Mouse (Mus musculus): ENCODE results near the gene Kirrel3.

The Kirrel3 gene

DNA sequence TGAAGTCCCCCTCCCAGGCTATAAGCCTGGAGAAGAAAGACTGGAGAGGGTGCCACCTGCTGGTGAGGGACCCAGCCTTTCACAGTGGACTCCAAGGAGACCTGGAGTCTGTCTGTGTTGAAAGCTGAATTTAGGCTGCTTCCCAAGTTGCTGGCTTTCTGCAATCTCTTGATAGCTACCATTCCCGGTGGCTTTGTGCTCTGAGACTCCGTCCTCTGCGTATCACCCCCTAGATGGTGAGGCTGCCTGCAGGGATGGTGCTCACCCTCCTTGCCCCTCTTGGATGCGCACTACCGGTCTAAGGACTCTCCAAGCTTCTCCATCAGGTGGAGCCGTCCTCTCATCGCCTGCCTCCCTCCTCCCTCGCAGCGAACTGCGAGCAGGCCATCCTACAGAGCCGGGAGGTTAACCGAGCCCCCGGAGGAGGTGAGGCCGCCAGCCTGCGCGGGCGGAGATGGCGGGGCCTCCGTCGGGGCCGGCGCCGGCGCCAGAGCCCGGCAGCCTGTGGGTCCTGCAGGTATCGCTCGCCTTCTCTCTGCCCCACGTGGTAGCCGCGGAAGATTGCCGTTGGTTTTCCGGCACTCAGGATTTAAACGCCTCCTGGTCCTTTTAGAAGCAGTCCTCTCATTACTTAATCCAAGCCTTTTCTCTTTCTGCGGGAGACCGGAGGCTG lies at the start of gene Kirrel3:
TSS of gene Kirrel3 (plus strand) at position 136 of the 673 bp plus-strand sequence.
- peak; percentile 3 for DNase-seq

DNA sequence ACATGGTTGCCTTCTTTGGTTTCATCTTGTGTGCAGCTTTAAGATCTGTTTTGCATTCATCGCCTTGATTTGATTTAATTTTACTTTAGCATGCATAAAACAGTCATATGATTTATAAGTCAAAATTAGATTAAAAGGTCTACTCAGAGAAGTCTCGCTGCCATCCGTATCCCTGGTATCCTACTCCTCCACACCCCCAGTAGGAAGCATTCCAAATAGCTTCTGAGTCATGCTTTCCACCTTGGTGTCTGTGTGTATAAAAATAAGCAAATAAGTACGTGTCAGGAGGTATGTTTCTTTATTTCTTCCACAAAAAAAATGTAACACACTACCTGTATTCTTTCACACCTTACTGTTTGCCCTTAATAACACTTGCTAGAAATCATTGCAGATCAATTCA lies 45.0 kb upstream of the Kirrel3 start:
- no peak for DNase-seq

- no peak for DNase-seq
These were observed 41.7 kb upstream of the Kirrel3 start for GRCm38 (mm10) chr9:34443950-34444349.

DNA sequence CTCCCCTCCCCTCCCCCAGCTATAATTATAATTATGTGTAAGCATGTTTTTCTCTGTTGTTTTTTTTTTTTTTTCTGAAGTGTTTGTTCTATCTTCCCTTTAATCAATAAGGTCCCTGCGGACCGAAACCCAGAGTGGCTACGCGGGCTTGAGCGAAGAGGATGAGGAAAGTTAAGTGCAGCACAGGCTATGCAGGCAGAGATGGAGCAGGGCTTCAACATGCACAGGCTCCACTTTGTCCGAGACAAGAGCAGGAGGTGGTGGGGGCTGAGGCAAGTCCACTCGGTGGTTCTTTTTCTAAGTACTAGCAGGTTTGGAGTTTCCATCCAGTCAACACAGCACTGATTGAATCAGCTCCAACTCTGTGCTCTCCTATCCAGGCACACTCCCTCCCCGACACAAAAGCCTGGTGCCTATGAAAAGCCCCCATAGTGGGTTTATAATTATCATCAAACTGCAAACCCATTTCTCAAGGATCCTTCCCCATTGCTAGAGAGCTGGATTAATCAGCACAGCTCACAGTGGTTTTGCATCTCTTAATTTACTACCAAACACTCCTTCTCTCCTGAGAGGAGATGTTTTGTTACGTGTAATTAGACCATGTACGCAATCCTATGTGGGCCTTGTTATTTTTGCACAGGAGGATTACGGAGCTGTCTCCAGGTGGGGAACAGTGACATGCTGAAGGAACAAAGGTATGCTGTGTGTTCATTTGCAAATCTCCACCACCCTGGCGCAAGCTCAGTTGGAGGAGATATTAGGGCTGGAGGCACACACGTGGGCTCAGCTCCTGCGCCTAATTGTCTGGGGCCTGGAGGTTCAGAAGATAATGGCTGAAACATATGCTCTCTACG lies 39.0 kb upstream of the Kirrel3 start:
- DNase-seq, result no peak

GRCm38 (mm10) chr9:34447736-34448135 lies 38.0 kb upstream of the Kirrel3 start:
- no peak for DNase-seq

- no peak for DNase-seq
These were observed 37.2 kb upstream of the Kirrel3 start for GRCm38 (mm10) chr9:34448467-34448866.

DNA sequence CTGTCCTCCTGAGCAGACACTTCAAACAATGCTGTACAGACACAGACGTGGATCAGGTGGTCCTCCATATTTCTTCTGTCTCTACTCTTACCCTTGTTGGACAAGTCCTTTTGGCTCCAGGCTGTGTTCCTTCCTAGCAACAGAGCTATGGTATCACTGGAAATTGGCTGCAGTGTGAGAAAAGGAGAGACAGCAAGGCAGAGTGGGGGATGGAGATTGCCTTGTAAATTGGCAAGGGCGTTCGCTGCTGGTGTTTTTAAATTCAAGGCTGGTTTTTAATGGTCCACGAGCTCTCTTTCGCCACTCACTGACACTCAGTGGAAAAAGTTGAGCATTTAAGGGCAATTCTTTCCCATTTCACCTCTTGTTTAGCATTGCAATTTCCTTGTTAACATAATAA lies 27.5 kb upstream of the Kirrel3 start:
- DNase-seq, result no peak

GRCm38 (mm10) chr9:34459968-34460367 lies 25.7 kb upstream of the Kirrel3 start:
- DNase-seq, result no peak

DNA sequence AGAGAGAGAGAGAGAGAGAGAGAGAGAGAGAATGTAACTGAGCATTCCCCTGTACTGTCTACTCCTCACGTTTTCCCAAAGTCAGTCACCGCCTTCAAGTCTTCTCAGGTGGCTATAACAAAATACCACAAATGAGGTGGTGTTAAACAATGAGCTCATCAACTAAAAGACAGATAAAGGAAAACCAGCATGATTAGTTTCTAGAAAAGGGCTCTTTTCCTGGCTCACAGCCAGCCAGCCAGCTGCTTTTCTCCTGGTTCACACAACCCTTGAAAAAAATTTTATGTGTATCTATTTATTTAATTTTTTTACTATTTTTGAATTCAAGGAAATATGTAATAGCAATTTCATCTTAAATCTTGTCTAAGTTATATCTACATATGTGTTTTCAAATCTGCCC lies 22.0 kb upstream of the Kirrel3 start:
- no peak for DNase-seq

DNA sequence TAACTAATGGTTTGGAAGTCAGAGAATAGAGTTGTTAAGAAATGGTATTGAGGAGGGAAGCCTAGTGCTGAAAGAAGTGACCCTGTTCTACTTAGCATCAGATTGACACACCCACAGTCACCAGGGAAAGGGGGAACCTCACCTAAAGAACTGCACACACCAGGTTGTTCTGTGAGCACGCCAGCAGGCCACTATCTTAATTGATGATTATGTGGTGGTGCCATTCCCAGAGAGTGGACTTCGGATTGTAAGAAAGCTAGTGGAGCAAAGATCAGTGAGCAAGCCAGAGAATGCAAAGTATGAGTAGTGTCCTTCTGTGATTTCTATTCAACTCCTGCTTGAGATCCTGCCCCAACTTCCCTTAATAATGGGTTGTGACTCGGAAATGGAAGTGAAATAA lies 19.6 kb upstream of the Kirrel3 start:
- DNase-seq, result no peak

DNA sequence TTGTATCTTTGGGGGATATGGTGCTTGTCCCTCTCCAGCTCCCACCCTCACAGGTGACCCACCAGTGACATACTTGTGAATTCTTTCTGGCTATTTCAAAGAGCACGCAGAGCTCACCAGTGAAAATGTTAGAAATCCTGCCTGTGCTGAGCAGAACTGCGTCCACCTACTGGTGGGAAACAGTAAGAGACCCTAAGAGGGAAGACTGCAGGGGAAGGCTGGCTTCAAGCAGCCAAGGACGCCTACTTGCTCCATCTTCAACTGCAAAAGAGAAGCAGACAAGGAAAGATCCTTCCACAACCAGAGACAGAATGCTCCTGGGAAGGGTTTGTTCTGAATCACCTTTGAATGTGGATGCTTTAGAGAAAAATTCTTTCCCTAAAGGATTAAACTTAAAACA lies 16.5 kb upstream of the Kirrel3 start:
- no peak for DNase-seq

- no peak for DNase-seq
These were observed 9.5 kb upstream of the Kirrel3 start for GRCm38 (mm10) chr9:34476206-34476605.

GRCm38 (mm10) chr9:34478494-34478893 lies 7.2 kb upstream of the Kirrel3 start:
- DNase-seq, result no peak

DNA sequence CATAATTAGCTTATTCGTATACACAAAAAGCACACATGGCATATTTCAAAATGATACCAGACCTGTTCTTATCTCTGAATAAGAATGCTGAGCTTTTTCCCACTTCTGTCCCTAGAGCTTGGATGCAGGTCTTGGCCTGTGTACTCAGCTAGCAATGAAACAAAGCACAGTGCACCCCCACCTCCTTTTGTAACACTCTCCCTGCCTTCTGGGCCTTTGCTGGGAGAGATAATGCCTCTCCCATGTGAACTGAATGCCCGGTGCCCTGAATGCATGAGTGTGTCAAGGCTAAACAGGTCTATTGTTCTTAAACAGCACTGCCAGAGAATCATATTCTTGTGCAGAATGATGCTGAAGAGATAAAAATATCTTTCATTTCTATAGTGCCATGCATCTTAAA lies 2.5 kb upstream of the Kirrel3 start:
- DNase-seq, result no peak

DNA sequence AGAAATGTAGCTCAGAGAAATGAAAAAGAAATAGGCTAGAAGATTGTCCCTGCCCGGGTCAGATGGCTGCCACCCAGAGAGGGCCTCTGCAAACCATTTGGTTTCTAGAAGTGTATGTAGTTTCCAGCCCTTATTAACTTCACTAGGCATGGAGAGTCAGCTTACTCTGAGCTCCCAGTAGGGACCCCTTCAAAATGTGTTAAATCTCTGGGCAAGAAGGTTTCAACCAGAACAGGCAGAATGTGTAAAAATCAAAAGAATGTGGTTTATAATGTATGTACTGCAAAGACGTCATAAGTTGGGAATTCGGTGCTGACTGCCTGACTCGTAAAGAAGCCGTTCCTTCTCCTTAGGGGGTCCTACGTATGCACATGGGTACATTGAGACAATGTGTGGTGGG lies 1.0 kb upstream of the Kirrel3 start:
- no peak for DNase-seq

DNA sequence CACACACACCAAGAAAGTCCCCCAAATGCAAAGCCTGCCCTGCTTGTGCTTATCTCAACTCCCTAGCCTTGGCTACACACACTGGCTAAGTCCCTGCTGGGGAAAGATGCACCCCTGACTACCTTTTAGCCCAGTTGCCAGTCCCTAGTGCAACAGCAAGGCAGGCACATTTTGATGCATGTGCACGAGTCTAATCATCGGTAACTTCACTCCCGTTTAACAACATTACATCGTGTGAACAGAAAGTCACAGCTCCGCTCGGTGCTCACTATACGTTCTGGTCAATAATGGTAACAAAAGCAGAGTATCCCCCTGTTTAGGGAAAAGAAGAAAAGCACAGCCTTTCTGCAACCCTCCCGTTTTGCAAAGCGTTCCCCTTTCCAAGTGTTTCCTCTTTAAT lies 2.6 kb downstream of the Kirrel3 start:
- no peak for DNase-seq

- no peak for DNase-seq
These were observed 3.1 kb downstream of the Kirrel3 start for GRCm38 (mm10) chr9:34488700-34489315.

DNA sequence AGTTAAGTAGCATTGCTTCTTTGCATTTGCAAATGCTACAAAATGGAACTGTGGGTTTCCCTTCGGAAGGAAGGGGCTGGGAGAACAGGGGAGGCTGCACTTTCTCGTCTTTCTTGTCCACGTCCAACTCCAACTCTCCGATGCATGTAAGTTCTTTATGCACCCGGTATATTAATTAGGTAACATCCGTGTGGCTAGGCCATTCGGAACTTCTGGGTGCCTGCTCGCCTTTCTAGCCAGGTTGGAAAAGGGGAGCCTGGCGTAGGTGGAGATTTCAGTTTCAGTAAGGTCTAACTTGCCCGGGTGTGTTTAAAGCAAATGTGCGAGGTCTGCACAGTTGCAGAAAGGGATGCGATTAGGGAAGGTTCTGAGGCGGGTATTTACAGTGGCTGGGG lies 3.6 kb downstream of the Kirrel3 start:
- no peak for DNase-seq

- DNase-seq, result no peak
These were observed 4.1 kb downstream of the Kirrel3 start for GRCm38 (mm10) chr9:34489760-34490159.

DNA sequence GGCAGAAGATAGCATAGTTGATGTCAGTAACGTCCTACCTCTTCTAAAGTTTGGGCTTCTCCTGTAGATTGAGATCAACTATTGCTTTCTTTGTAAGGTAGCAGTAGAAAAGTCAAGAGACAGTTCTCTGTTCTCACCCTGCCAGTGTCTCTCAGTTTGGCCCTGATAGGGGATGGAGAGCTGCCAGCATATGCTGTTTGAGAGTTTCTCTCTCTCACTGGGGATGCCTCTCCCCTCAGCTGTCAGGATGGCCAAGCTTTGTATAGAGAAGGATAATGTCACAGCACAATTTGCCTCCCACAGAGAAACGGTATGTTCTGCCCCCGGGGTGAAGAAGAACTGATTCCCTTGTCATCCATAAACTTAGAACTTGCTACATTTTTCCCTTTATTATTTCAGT lies 6.4 kb downstream of the Kirrel3 start:
- DNase-seq, result no peak

DNA sequence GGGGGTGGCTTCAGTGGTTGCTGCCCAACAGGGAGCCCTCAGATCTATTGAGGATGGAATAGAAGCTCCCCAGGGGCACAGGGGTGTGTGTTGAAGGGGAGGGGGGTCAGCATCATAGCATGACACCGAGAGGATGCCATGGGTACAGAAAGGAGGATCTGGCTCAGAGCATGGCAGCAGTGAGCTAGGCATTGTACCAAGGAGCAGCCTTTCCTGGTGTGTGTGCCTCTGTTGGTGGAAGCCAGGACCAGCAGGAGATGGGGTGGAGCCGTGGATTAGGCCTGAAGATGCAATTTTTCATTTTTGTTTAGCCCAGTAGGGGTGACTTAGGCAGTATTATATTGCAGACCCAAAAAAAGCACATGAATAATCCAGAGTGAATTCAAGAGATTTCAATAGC lies 7.9 kb downstream of the Kirrel3 start:
- no peak for DNase-seq

DNA sequence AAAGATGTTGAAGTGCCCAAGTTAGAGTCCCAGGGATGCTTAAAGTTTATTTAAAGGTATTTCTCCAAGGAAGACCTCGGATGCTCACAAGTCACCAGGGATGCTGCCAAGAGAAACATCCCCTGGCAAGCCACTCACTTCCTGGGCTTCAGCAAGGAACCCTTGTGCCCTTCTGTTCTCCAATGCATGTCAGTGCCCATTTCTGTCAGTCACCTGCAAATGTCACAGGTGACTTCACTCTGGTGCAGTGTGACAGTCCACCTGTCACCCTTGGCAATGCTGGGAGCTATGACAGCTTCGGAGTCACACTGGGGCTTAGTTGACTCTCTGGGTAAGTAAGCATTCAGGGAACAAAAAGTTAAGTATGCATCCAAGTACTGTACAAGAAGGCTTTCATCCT lies 12.4 kb downstream of the Kirrel3 start:
- DNase-seq, result no peak

DNA sequence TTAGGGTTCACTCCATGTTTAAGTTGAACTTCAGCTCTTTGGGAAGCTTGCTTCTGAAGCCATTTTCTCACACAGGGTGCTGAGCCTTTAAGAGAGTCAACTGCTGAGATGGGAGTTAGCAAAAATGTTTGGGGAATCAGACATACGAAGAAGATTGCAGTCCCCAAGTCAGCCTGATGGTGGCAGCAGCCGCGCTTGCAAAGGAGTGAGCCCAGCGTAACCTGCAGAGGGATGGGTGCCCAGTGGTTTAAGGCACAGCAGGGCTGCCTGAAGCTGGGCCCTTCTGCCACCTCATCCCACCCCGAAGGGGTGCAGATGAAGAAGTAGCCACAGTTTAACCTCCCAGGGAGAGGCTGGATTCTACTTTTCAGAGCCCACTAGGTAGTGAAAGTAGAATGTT lies 13.0 kb downstream of the Kirrel3 start:
- peak; percentile 28 for DNase-seq

- DNase-seq, result no peak
These were observed 21.5 kb downstream of the Kirrel3 start for GRCm38 (mm10) chr9:34507164-34507563.

All from thymus, postnatal 14 days (tissue).